Mouse (Mus musculus): ENCODE data around the gene Slco3a1. TPM values are rescaled to one million over a fixed set of nuclear protein-coding genes. Genes with fewer than 3 reads are reported as not detected.

Slco3a1 gene
- polyA plus RNA-seq, 1 experiment from 2014 or later, result 21.7 TPM

DNA sequence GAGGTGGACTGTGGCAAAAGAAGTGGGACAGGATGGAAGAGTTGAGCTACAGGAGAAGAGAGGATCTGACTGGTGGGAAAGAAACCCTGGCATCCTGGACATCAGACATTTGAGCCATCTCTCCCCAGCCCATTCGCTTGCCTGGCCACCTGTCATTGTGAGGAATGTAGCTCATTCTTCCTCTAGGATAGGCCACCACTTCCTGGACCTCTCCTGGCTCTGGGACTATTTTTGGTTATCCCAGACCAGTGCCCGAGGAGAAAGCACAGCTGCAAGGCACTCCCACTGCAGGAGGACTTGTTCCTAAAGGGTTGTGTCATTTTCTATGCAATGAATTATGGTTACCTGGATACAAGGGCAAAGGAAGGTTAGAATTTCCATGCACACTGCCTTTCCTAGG is 103.5 kb downstream of the Slco3a1 start:
- Histone ChIP-seq H3K9ac (no peak overlapping the region), H3K4me3 (replicated peaks) (no peak overlapping the region), H3K4me1 (peaks cover 6% of the 10 kb centered on the region; the same call in 1 of the 2 replicates), H3K27me3 (no peaks in the 10 kb centered on the region), H3K27ac (no peak overlapping the region), H3K9me3 (replicated peaks) (no peaks in the 10 kb centered on the region), H3K4me2 (no peak overlapping the region), H3K36me3 (no peaks in the 10 kb centered on the region)
- 61% methylated on average over 2 of the region's 2 CpGs for WGBS
- ATAC-seq (replicated peaks; ENCODE audit: low FRiP score), result no peak

DNA sequence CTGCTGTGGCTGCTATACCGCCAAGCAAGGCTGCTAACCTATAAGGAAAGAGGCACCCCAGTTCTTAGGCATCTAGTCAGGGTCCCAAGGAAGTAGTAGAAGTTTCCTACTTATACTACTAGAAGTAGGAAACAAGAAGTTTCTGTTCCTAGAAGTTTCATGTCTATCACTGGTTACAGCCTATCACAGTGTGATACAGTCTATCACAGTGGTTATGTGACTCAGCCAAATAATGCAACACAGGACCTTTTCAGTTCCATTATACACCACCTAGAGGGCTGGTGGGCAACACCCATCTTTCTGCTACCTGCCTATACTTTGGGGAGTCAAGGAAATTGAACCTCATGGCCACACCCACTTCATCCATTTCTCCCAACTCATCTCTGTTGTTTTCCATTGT is 104.8 kb downstream of the Slco3a1 start:
- Histone ChIP-seq H3K4me3 (replicated peaks) (no peak overlapping the region), H3K4me2 (no peak overlapping the region), H3K4me1 (peaks cover 4% of the 10 kb centered on the region; the same call in 1 of the 2 replicates), H3K27ac (no peak overlapping the region), H3K9me3 (replicated peaks) (no peaks in the 10 kb centered on the region), H3K36me3 (no peaks in the 10 kb centered on the region), H3K27me3 (no peaks in the 10 kb centered on the region), H3K9ac (no peak overlapping the region)
- 100% methylated on average over 1 of the region's 1 CpGs for WGBS
- ATAC-seq (replicated peaks; ENCODE audit: low FRiP score), result no peak

DNA sequence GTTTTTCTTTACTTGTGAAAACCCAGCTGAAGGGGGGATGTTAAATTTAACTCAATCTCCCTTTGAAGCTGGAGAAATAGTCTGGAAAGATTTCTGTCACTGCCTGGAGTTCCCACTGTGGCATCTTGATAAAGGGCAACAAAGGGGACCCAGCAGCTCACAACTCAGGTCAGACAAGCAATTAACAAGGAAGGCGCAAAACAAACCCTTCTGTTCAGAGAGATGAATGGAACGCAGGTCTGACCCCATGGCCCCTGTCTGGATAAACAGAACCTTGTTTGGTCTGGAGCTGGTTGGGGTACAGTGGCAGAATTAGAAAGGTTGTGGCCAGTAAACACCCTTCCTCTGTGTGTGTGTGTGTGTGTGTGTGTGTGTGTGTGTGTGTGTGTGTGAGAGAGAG is 106.8 kb downstream of the Slco3a1 start:
- H3K4me1 ChIP-seq, result peaks cover 4% of the 10 kb centered on the region; the same call in 1 of the 2 replicates
- H3K9ac ChIP-seq, result no peak overlapping the region
- no peak overlapping the region for H3K4me3 ChIP-seq (replicated peaks)
- no peaks in the 10 kb centered on the region for H3K9me3 ChIP-seq (replicated peaks)
- 0 out of 2 replicates have a peak overlapping the region, but pooled peaks have one; percentile 5 for H3K27ac ChIP-seq
- ATAC-seq (replicated peaks; ENCODE audit: low FRiP score), result no peak
- H3K36me3 ChIP-seq, result no peaks in the 10 kb centered on the region
- no peaks in the 10 kb centered on the region for H3K27me3 ChIP-seq
- 18% methylated on average over 2 of the region's 2 CpGs for WGBS
- H3K4me2 ChIP-seq, result no peak overlapping the region

DNA sequence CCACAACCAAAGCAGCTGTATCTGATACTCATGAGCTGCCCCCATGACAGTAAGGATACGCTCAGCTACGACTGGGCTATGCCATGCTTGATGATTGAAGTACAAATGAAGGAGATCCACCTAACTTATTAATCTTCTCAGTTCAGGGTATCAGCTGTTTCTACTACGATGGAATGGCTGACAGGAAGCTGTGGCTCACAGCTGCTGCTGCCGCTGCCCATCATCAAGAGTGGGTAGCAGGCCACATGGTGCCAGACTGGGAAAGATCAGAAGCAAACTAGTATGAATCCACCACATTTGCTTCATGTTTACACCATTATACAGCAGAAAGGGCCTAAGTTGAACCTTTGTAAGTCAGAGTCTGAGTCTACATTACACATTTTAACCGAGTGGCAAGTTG is 109.4 kb downstream of the Slco3a1 start:
- WGBS, result 91% methylated on average over 5 of the region's 5 CpGs
- no peak overlapping the region for H3K4me2 ChIP-seq
- H3K9me3 ChIP-seq (replicated peaks), result no peaks in the 10 kb centered on the region
- H3K27ac ChIP-seq, result no peak overlapping the region
- no peak for ATAC-seq (replicated peaks; ENCODE audit: low FRiP score)
- no peak overlapping the region for H3K4me3 ChIP-seq (replicated peaks)
- H3K36me3 ChIP-seq, result no peaks in the 10 kb centered on the region
- H3K4me1 ChIP-seq, result peaks cover 4% of the 10 kb centered on the region; the same call in 1 of the 2 replicates
- no peaks in the 10 kb centered on the region for H3K27me3 ChIP-seq
- no peak overlapping the region for H3K9ac ChIP-seq

DNA sequence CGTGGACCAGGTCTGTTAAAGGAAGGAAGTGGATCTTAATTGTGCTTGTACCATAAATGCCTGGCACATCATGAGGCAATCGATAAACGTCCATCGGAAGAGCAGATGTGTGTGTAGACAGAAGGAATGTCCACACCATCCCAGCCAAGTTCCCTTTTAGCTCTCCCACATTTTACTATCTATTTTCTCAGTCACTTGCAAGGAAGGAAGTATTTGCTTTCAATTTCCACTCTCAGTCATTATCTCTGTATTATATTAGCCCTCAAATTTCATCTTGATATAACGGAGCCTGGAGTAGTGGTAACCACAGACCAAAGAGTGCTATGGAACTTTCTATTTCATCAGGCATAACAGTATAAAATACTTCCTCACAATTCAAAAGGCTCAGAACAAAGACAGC is 112.2 kb downstream of the Slco3a1 start:
- Histone ChIP-seq H3K4me3 (replicated peaks) (no peak overlapping the region), H3K9ac (no peak overlapping the region), H3K9me3 (replicated peaks) (no peaks in the 10 kb centered on the region), H3K27me3 (no peaks in the 10 kb centered on the region), H3K4me1 (no peaks in the 10 kb centered on the region), H3K4me2 (no peak overlapping the region), H3K36me3 (no peaks in the 10 kb centered on the region), H3K27ac (no peak overlapping the region)
- ATAC-seq (replicated peaks; ENCODE audit: low FRiP score), result no peak
- WGBS, result 77% methylated on average over 5 of the region's 5 CpGs

DNA sequence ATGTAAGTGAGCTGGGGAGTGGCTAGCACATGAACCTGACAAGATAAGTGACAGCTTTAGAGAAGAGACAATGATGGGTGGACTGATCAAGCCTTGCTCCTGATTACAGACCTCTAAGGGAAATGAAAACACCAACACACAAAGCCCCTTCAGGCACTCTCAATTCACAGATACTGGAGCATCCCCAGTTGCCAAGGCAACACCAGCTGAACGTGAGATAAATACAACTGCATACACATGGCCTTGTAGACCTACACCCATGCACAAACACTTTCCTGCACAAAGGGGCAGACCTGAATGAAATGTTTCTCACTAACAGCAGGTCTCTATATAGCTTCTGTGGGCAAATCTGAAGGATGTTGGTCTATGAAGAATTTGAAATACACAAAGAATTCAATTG is 117.0 kb downstream of the Slco3a1 start:
- WGBS, result 61% methylated on average over 1 of the region's 1 CpGs
- no peaks in the 10 kb centered on the region; the same call in 1 of the 2 replicates for H3K4me1 ChIP-seq

DNA sequence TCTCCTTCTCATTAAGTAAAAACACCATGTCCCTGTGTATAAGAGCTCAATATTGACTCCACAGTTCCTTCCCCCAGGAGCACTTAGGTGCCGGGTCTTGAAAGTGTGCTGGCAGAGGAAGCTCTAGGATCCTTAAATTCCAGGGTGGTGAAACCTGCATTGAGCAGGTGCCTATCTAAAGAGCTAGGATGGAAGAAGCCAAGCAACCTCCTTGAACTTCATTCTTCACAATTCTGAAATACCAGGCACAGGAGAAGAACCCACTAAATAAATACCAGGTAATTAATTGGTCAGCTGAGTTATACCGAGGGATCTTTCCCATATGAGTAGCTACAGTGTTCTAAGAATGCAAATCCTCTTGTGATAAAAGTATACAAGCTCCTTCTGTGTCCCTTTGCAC is 117.9 kb downstream of the Slco3a1 start:
- H3K4me3 ChIP-seq (replicated peaks), result no peak overlapping the region
- no peak for ATAC-seq (replicated peaks; ENCODE audit: low FRiP score)
- no peaks in the 10 kb centered on the region for H3K9me3 ChIP-seq (replicated peaks)
- WGBS, result 90% methylated on average over 2 of the region's 2 CpGs
- H3K9ac ChIP-seq, result no peak overlapping the region
- H3K36me3 ChIP-seq, result no peaks in the 10 kb centered on the region
- no peak overlapping the region for H3K27ac ChIP-seq
- H3K27me3 ChIP-seq, result no peaks in the 10 kb centered on the region
- H3K4me1 ChIP-seq, result no peaks in the 10 kb centered on the region; the same call in 1 of the 2 replicates
- no peak overlapping the region for H3K4me2 ChIP-seq

More for the DNA sequence above, 117.0 kb downstream of the Slco3a1 start:
- no peak for ATAC-seq (replicated peaks; ENCODE audit: low FRiP score)
- Histone ChIP-seq H3K9me3 (replicated peaks) (no peaks in the 10 kb centered on the region), H3K36me3 (no peaks in the 10 kb centered on the region), H3K27ac (no peak overlapping the region), H3K9ac (no peak overlapping the region), H3K4me2 (no peak overlapping the region), H3K27me3 (no peaks in the 10 kb centered on the region), H3K4me3 (replicated peaks) (no peak overlapping the region)

DNA sequence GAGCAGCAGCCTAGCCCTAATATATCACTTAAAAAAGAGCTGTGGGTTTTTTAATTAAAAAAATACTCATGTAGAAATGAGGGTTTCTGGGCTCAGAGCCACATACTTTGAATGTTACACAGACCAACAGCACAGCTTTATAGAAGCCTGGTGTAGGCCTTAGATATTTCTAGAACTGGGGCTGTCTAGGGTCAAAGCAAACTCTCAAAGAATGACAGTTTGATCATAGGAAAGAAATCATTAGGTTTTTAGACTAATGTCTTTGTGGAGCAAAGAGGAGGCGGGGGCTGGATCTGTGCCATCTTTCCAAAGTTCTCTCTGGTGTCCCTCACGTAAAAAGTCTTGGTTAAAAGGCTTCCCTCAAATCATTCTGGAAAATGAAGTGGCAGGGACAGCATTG is 121.6 kb downstream of the Slco3a1 start:
- Histone ChIP-seq H3K27ac (no peak overlapping the region), H3K4me1 (no peaks in the 10 kb centered on the region; the same call in 1 of the 2 replicates), H3K9ac (no peak overlapping the region), H3K9me3 (replicated peaks) (no peaks in the 10 kb centered on the region), H3K27me3 (no peaks in the 10 kb centered on the region), H3K36me3 (no peaks in the 10 kb centered on the region), H3K4me2 (no peak overlapping the region), H3K4me3 (replicated peaks) (no peak overlapping the region)
- no peak; the same call in 1 of the 2 replicates for ATAC-seq (replicated peaks; ENCODE audit: low FRiP score)
- 72% methylated on average over 2 of the region's 2 CpGs for WGBS

DNA sequence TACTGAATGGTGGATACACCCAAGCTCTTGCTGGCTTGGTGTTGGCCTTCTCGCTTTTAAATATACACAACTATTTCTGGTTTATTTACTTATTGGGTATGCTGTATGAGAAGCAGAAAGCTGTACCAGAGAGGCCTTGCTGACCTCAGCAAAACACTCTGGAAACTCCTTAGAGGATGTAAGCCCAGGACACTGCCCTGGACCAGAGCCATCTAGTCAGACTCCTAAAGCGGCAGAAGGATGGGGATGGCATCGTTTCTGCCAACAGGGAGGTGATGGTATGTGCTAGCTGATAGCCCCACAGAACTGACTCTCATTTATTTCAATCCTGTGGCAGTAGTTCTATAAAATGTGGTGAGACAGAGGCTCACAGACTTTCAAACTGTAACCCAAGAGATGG is 125.3 kb downstream of the Slco3a1 start:
- no peak overlapping the region for H3K4me3 ChIP-seq (replicated peaks)
- H3K36me3 ChIP-seq, result no peaks in the 10 kb centered on the region
- H3K27ac ChIP-seq, result no peak overlapping the region
- no peak for ATAC-seq (replicated peaks; ENCODE audit: low FRiP score)
- no peaks in the 10 kb centered on the region for H3K9me3 ChIP-seq (replicated peaks)
- peaks cover 9% of the 10 kb centered on the region for H3K4me1 ChIP-seq
- H3K4me2 ChIP-seq, result no peak overlapping the region
- WGBS, result 75% methylated on average over 3 of the region's 3 CpGs
- H3K27me3 ChIP-seq, result no peaks in the 10 kb centered on the region
- no peak overlapping the region for H3K9ac ChIP-seq

DNA sequence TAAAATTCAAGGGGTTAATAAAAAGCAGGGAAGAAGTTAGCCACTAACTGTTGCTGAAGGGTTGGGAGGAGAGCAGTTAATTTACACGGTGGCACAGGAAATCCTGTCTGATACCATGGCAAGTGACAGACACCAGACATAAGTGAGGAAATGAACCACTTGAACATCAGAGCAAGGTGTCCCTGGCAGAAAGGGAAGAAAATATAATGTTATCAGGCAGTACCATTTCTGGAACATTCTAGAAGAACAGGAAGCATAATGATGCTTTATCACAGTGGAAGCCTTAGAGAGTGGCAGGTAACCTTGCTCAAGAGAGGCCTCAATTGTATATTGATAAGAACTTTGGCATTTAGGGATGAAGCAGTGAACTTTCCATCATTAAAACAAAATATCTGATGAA is 127.4 kb downstream of the Slco3a1 start:
- no peak overlapping the region for H3K9ac ChIP-seq
- no peak overlapping the region for H3K27ac ChIP-seq
- no peaks in the 10 kb centered on the region for H3K9me3 ChIP-seq (replicated peaks)
- H3K4me1 ChIP-seq, result peaks cover 30% of the 10 kb centered on the region
- H3K36me3 ChIP-seq, result no peaks in the 10 kb centered on the region
- no peaks in the 10 kb centered on the region for H3K27me3 ChIP-seq
- no peak overlapping the region for H3K4me2 ChIP-seq
- H3K4me3 ChIP-seq (replicated peaks), result no peak overlapping the region
- 71% methylated on average over 1 of the region's 1 CpGs for WGBS
- ATAC-seq (replicated peaks; ENCODE audit: low FRiP score), result no peak

DNA sequence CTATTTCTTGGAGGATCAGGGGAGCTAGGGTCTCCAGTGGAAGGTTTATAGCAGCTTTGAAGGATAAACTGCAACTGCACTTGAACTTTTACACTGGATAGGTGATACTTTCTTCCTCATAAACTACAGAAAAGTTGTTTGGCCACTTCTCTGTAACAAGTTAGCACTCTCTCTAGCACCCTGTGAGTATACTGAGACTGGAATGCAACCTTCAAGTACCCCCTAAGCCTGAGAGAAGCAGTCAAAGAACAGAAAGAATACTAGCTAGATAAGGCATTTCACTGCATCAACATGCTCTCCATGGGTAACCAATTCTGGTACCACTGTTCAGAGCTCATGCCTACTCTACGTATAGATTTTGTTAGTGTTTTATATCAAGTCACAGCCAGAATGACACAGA is 128.6 kb downstream of the Slco3a1 start:
- Histone ChIP-seq H3K27me3 (no peaks in the 10 kb centered on the region), H3K4me3 (replicated peaks) (no peak overlapping the region), H3K36me3 (no peaks in the 10 kb centered on the region), H3K9ac (no peak overlapping the region), H3K9me3 (replicated peaks) (no peaks in the 10 kb centered on the region), H3K4me2 (no peak overlapping the region), H3K4me1 (peaks cover 33% of the 10 kb centered on the region), H3K27ac (no peak overlapping the region)
- 82% methylated on average over 1 of the region's 1 CpGs for WGBS
- no peak for ATAC-seq (replicated peaks; ENCODE audit: low FRiP score)

DNA sequence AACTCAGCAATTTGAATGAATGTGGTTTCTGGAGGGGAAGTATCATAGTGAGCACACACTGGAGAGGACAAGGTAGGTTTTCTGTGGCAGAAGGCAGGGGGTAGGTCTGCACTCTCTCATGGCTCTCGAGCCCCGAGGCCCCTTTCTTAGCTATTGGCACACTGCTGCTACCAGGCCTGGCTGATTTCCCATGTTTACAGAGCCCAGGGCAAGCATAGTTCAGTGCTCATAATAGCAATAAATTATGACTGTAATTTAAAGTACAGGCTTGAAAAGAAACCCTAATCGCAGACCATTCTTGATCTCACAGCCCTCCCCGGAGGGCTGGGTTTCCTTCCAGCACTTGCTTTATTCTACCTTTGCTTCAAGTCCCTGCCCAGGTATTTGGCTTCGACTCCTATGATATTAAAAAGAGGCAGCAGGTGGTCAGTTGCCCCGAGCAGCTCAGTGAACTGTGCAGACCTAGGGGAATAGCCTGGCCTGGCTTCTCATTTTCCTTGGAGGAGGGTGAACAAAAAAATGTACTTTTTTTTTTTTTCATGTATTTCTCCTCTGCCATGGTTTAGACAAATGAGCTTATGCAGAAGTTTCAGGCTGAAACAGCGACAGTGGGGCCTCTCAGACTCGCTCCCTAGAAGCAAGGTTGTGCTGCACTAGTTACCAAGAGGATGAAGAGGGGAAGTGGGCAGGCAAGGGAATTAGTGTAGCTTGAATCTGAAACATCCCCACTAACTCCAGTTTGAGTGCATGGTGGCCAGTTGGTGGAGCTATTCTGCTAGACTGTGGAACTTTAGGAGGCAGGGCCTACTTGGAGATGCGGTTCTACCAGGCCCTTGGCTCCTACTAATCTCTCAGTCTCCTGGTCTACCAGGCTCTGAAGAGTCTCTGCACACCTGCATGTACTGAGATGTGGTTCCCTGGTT is 130.4 kb downstream of the Slco3a1 start:
- Histone ChIP-seq H3K27ac (peak overlapping the region; percentile 76), H3K4me1 (peaks cover 33% of the 10 kb centered on the region), H3K27me3 (no peaks in the 10 kb centered on the region), H3K9ac (no peak overlapping the region), H3K9me3 (replicated peaks) (no peaks in the 10 kb centered on the region), H3K4me2 (no peak overlapping the region), H3K4me3 (replicated peaks) (no peak overlapping the region), H3K36me3 (no peaks in the 10 kb centered on the region)
- 21% methylated on average over 9 of the region's 9 CpGs for WGBS
- ATAC-seq (replicated peaks; ENCODE audit: low FRiP score), result peak; percentile 76

Data from kidney, embryonic 15.5 days (tissue).